Mouse (Mus musculus): ENCODE data around the gene Olfr1394. TPM values are rescaled to one million over a fixed set of nuclear protein-coding genes. Genes with fewer than 3 reads are reported as not detected.

Olfr1394 gene
- total RNA-seq (2021) = not detected
- long read RNA-seq, experiment 1 = 0 reads
- long read RNA-seq, experiment 2 = 0 reads

DNA sequence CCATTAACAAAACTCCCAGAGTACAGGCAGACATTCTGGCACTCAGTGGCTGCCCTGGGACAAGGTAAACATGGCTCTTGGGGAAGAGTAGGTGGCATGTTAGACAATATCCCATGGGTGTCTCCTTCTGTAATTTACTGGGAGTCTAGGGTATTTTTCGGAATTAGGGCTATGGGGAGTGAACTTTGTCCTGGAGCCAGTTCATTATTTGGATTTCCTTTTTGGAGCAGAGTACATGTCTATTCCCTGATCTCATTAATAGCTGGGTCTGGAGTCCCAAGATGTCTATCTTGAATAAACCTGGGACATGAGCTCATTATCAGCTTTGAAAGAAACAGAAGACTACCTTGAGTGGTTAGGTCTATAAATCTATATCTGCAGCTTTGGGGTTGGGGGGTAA lies at the start of gene Olfr1394:
Olfr1394 (plus strand) TSS at position 301 of the 400 bp plus-strand sequence.
- Histone ChIP-seq H3K4me3 (no peak within 1 kb of the TSS), H3K27ac (no peak within 1 kb of the TSS)
- TF ChIP-seq CTCF (conservative IDR thresholded peaks at IDR 0.05) = no peak
- DNase-seq (ENCODE audit: low spot score in 2 of 2) = no peak

- TF ChIP-seq CTCF (conservative IDR thresholded peaks at IDR 0.05) = no peak
These were observed 48.4 kb upstream of the Olfr1394 start for GRCm38 (mm10) chr11:49105752-49106151.

DNA sequence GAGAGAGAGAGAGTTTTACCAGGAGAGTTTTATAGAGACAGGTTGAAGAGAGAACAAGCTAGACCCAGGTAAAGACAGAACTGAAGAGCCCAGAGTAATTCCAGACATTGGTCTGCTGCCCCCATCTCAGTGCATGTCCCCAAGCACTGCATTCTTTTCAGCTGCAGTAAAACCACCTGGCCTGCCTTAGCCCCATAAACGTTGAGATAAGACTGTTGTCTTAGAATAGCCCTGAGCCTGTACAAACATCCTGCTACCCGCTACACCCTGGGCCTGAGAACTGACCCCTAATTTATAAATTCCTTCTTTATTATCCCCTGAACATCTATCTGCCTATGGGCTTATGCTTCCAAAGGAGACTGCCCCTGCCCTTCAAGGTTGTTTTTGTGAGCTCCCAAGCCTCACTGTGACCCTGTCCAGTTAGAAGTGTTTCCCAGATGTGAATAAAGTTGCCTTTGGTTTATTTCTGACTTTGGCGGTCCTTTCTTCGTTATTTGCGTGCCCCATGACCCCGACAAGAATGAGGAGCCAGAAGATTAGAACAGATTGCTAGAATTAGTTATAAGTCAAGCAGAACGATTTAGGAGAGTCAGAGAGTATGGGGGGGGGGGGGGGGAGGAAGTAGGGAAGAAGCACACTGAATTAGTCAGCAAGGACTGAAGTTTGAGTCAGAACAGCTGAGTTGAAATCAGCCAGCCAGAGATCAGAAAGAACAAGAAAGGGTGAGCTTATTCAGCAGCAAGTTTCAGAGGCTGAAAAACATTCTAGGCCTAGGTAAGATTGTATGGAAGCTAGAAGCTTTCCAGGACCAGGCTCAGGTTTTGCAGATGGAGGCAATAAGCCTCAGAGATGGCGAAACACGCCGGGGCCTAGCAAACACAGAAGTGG lies 46.3 kb upstream of the Olfr1394 start:
- Histone ChIP-seq H3K27ac (no peak overlapping the region), H3K4me3 (no peak overlapping the region)
- no peak for TF ChIP-seq CTCF (conservative IDR thresholded peaks at IDR 0.05)
- DNase-seq (ENCODE audit: low spot score in 2 of 2) = no peak

More at GRCm38 (mm10) chr11:49105752-49106151, 48.4 kb upstream of the Olfr1394 start:
- no peak overlapping the region for H3K4me3 ChIP-seq
- no peak for DNase-seq (ENCODE audit: low spot score in 2 of 2)
- H3K27ac ChIP-seq = no peak overlapping the region

DNA sequence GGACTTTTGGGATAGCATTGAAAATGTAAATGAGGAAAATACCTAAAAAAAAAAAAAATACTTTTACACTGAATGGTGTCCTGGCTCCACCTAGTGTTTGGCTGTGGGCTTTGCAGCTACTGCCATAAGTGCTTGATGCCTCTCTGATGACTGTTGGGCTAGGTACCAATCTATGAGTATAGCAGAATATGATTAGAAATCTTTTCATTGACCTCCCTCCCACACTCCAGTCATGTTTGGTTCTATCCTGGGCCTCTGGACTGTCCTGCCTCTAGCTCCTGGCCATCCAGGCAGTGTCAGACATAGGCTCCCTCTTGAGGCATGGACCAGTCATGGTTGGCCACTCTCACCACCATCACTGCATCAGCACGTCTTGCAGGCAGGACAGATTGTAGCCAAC lies 45.3 kb upstream of the Olfr1394 start:
- H3K27ac ChIP-seq = no peak overlapping the region
- DNase-seq (ENCODE audit: low spot score in 2 of 2) = peak in 1 of 2 experiments; percentile 22
- peak; percentile 78 for TF ChIP-seq CTCF (conservative IDR thresholded peaks at IDR 0.05)
- H3K4me3 ChIP-seq = no peak overlapping the region

DNA sequence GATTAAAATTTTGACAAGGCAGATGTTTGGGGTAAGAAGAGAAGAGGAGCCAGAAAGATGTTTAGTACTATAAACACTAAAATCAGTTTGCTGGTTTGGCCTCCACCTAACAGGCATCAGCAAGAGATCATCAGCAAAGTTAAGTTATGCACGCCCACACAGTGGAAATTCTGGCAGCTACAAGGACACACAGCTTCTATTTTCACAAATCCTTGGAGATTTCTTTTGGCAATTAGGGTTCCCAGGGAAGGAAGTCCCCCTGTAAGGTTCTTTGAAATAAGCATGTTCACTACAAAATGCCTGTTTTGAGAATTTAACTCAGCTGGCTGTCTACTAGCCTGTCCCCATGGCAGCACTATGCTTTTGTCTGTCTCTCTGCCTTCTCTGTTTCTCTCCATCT lies 43.2 kb upstream of the Olfr1394 start:
- Histone ChIP-seq H3K27ac (no peak overlapping the region), H3K4me3 (no peak overlapping the region)
- TF ChIP-seq CTCF (conservative IDR thresholded peaks at IDR 0.05) = no peak
- no peak for DNase-seq (ENCODE audit: low spot score in 2 of 2)

GRCm38 (mm10) chr11:49112624-49113219 lies 41.5 kb upstream of the Olfr1394 start:
- TF ChIP-seq CTCF (conservative IDR thresholded peaks at IDR 0.05) = no peak
- DNase-seq (ENCODE audit: low spot score in 2 of 2) = peak in 1 of 2 experiments; percentile 19
- Histone ChIP-seq H3K4me3 (no peak overlapping the region), H3K27ac (no peak overlapping the region)

GRCm38 (mm10) chr11:49114158-49114557 lies 40.0 kb upstream of the Olfr1394 start:
- H3K27ac ChIP-seq = no peak overlapping the region
- H3K4me3 ChIP-seq = no peak overlapping the region
- DNase-seq (ENCODE audit: low spot score in 2 of 2) = no peak
- TF ChIP-seq CTCF (conservative IDR thresholded peaks at IDR 0.05) = no peak

DNA sequence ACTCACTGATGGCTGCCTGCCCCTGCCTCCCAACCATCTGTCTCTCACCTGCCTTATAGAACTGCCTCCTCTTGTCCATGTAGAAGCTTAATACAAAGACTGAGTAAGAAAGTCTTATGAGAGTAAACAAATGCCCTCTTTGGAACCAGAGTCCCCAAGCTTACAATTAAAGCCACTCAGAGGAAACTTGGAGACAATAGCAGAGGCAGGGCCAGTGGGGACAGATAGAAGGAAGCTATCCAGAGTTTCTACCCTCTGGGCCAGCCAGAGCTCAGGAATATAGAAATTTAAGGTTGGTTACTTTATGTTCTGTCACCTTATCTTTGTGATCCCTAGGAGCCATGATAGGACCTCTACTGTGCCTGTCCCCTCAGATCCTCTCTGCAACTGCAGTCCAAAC lies 39.4 kb upstream of the Olfr1394 start, which contains the start of gene Olfr1396:
Olfr1396 (minus strand) TSS at position 101 of the 400 bp plus-strand sequence.
- TF ChIP-seq CTCF (conservative IDR thresholded peaks at IDR 0.05) = no peak
- H3K4me3 ChIP-seq = no peak within 1 kb of the TSS
- no peak within 1 kb of the TSS for H3K27ac ChIP-seq
- DNase-seq (ENCODE audit: low spot score in 2 of 2) = no peak

DNA sequence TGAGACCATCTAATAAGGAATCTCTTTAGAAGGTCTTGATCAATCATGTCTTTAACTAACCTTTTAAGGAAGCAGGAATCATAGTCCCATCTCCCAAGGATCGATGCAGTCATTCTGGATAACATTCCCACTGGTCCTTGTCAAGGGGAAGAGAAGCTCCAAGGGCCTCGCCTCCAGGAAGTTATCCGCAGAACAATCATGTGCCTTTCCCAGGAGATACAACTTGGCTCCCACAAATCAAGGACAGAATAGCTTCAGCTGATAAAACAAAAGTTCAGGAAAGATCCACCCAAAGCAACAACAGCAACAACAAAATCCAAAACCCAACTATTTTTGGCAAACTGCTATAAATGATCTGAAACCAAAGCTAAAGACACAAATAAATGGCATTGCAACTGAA lies 34.5 kb upstream of the Olfr1394 start:
- Histone ChIP-seq H3K4me3 (no peak overlapping the region), H3K27ac (no peak overlapping the region)
- DNase-seq (ENCODE audit: low spot score in 2 of 2) = no peak
- TF ChIP-seq CTCF (conservative IDR thresholded peaks at IDR 0.05) = no peak

- DNase-seq (ENCODE audit: low spot score in 2 of 2) = no peak
- no peak for TF ChIP-seq CTCF (conservative IDR thresholded peaks at IDR 0.05)
- Histone ChIP-seq H3K4me3 (no peak overlapping the region), H3K27ac (no peak overlapping the region)
These were observed 30.0 kb upstream of the Olfr1394 start for GRCm38 (mm10) chr11:49124169-49124568.

DNA sequence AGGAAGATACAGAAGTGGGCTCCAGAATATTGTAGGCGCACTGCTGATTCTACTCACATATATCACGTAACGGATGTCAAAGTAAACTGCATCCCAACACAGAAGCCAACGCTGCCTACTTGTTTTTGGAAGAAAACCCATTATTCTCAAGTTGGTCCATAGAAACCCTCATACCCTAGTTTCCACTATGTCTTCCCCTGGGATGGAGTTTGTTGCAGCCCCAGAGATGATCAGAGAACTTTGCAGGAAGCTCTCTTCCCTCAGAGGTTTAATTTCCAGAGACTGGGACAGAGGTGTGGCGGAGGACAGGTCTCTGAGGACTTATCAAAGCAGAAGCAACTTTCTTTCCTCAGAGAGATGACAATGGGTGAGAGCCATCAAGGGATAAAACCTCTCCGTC lies 12.2 kb upstream of the Olfr1394 start, which contains the start of gene Olfr1395:
Olfr1395 (plus strand) TSS at position 301 of the 400 bp plus-strand sequence.
- DNase-seq (ENCODE audit: low spot score in 2 of 2) = no peak
- TF ChIP-seq CTCF (conservative IDR thresholded peaks at IDR 0.05) = no peak
- Histone ChIP-seq H3K4me3 (no peak within 1 kb of the TSS), H3K27ac (no peak within 1 kb of the TSS)

DNA sequence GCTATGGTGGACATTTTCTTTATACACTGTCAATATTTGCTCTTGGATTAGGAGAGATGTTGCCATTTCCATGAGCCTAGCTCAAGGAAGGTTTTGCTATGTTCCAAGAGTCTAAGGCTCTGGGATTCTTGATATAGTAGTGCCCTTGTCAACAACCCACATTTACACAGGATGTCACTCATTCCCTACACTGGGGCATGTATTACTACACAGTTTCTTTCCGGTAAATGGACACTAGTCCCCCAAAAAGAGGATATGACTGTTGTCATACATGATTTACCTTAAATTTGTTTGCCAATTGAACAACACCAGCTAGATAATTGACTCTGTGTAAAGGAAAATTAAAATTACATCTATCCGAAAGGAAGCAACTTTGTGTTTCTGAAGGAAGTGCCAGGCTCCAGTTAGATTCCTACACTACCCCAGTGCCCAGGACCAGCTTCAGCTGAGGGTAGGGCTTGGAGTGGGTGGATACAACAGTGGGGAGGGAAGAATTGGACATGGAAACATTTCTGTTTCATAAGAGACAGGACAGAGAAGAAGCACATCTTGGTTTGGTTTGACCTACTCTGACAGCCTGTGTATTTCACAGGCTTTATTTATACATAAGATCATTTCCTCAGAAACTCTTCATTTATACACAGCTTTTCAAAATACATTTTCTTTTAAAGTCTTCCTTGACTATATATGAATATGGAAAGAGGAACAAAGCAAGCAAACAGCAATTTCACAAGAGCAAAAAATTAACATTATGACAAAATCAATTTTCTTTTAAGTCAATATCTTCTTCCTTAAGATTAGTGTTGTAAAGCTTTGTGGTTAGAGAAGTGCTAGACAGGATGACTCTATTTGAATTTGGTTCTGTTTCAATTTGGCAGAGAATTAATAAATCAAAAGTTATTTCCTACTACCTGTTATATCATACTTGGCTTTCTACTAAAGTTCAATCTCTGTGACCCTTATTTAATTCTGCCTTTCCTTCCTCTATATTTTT lies 2.9 kb downstream of the Olfr1394 start:
- H3K27ac ChIP-seq = no peak overlapping the region
- no peak overlapping the region for H3K4me3 ChIP-seq
- no peak for DNase-seq (ENCODE audit: low spot score in 2 of 2)
- no peak for TF ChIP-seq CTCF (conservative IDR thresholded peaks at IDR 0.05)

All from layer of hippocampus, adult 2 months (tissue).